Mouse (Mus musculus): ENCODE results near the gene Apba1. TPM values are rescaled to one million over a fixed set of nuclear protein-coding genes. Genes with fewer than 3 reads are reported as not detected.

Gene Apba1
- polyA plus RNA-seq, 1 experiment, result 82.0 TPM

DNA sequence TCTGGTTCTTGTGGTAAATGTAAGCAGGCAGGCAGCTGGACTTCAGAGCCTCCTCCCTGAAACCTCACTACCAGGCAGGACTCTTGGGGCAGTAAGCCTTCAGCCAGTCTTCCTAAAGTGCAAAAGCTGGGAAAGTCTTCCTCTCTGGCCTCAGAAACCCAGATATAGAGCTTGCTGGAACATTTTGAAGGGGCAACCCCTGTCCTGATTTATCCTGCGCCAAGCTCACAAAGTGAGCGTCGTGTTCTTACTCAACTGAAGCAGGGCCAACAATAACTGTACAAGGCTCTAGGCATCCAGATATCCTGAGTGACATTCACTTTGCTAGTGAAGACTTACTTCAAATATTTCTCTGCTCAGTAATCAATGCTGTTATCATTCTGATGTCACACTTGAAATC, 211.7 kb downstream of the Apba1 start:
- no peak overlapping the region for H3K4me3 ChIP-seq (ENCODE audit: insufficient read depth, low read length)
- peaks cover 10% of the 10 kb centered on the region for H3K4me1 ChIP-seq (ENCODE audit: control insufficient read depth, insufficient read depth, low read length)
- no peak overlapping the region for H3K27ac ChIP-seq (ENCODE audit: insufficient read depth, low read length)
- TF ChIP-seq POLR2A (IDR thresholded peaks at IDR 0.05; ENCODE audit: extremely low read depth, insufficient read depth, low read length) (no peak), CTCF (IDR thresholded peaks at IDR 0.05; ENCODE audit: extremely low read depth, insufficient read depth, low read length) (no peak)

- Histone ChIP-seq H3K4me1 (ENCODE audit: control insufficient read depth, insufficient read depth, low read length) (peaks cover 10% of the 10 kb centered on the region), H3K4me3 (ENCODE audit: insufficient read depth, low read length) (no peak overlapping the region), H3K27ac (ENCODE audit: insufficient read depth, low read length) (no peak overlapping the region)
- no peak for TF ChIP-seq CTCF (IDR thresholded peaks at IDR 0.05; ENCODE audit: extremely low read depth, insufficient read depth, low read length)
- TF ChIP-seq POLR2A (IDR thresholded peaks at IDR 0.05; ENCODE audit: extremely low read depth, insufficient read depth, low read length), result no peak
Observed at GRCm38 (mm10) chr19:23971391-23971790, 212.7 kb downstream of the Apba1 start.

DNA sequence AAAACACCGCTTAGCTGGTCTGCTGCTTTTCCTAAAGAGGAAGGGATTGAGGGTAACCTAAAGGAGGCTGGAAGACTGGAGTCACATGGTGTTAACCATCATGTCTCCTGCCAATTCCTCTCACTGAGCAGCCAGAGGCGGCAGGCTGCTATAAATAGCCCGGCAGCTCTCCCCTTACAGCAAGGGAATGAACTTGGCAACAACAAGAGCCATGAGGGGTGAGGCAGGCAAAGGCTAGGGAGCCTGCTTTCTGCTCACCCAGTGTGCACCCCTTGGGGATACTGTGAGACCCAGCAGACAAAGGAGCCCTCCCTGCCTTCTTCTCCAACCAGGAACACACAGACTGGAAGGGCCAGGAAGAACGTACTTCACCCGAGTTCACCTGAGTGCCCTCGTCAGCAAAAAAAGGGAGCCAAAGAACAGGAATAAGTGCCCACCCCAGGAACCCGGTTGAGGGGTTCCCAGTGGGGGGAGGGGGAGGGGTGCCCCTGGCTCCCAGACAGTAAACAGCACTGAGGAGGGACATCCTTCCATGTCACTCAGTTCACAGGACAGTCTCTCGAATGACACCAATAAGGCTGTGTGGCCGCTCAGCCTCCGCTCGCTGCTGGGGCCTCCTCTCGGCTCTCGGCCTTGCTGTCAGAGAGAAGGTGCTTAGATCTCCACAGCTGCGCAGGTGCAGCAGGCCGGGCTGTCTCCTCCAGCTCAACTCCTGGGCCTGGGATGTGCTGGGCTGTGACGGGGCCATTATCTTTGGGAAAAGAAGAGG, 214.4 kb downstream of the Apba1 start:
- no peak overlapping the region for H3K4me3 ChIP-seq (ENCODE audit: insufficient read depth, low read length)
- H3K4me1 ChIP-seq (ENCODE audit: control insufficient read depth, insufficient read depth, low read length), result peaks cover 5% of the 10 kb centered on the region
- no peak overlapping the region for H3K27ac ChIP-seq (ENCODE audit: insufficient read depth, low read length)
- TF ChIP-seq POLR2A (IDR thresholded peaks at IDR 0.05; ENCODE audit: extremely low read depth, insufficient read depth, low read length) (no peak), CTCF (IDR thresholded peaks at IDR 0.05; ENCODE audit: extremely low read depth, insufficient read depth, low read length) (no peak)

DNA sequence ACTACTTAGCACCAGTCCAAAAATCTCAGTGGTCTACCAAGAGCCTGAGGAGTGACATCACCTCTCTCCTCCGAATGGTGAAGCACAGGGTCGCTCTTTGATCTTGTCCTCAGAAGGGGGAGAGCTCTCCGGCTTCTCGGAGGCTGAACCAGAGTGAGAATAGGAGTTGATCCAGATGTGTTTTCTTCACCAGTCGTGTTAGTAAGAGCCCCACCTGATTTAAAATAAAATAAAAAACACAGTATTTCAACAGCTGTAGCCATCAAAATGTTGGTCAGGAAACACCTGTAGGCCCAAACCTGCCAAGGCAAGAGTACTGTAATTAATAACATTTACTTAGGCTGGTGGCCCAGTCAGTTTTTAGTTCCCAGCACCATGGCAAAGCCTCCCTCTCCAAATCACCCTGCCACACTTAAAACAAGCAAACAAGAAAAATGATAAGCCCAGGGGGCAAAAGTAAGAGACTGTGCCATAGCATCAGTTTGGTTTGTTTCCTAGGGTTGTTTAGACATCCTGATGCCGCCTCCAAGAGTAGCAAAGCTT, 219.3 kb downstream of the Apba1 start:
- no peak overlapping the region for H3K4me3 ChIP-seq (ENCODE audit: insufficient read depth, low read length)
- no peak overlapping the region for H3K27ac ChIP-seq (ENCODE audit: insufficient read depth, low read length)
- peaks cover 2% of the 10 kb centered on the region for H3K4me1 ChIP-seq (ENCODE audit: control insufficient read depth, insufficient read depth, low read length)
- TF ChIP-seq POLR2A (IDR thresholded peaks at IDR 0.05; ENCODE audit: extremely low read depth, insufficient read depth, low read length) (no peak), CTCF (IDR thresholded peaks at IDR 0.05; ENCODE audit: extremely low read depth, insufficient read depth, low read length) (no peak)

- H3K27ac ChIP-seq (ENCODE audit: insufficient read depth, low read length), result no peak overlapping the region
- H3K4me1 ChIP-seq (ENCODE audit: control insufficient read depth, insufficient read depth, low read length), result no peaks in the 10 kb centered on the region
- TF ChIP-seq POLR2A (IDR thresholded peaks at IDR 0.05; ENCODE audit: extremely low read depth, insufficient read depth, low read length) (no peak), CTCF (IDR thresholded peaks at IDR 0.05; ENCODE audit: extremely low read depth, insufficient read depth, low read length) (no peak)
- H3K4me3 ChIP-seq (ENCODE audit: insufficient read depth, low read length), result no peak overlapping the region
Observed at GRCm38 (mm10) chr19:23980598-23980997, 221.9 kb downstream of the Apba1 start.

DNA sequence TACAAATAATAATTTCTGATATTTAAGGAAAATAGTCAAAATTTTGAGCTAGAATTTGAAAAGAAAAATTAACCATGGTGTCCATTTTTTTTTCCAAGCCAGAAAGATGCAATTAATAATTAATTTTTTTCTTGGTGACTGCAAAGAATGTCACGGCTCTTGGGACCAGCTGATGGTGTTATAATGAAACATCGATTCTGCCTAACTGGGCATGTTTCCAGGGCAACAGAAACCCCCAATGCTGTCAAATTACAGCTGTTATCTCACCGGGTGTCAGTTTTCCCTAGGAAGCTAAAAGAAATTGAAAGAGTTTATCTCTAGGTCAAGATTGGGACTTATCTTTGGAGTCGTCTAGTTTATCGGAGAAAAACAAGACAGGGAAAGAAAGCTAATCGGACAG, 225.5 kb downstream of the Apba1 start:
- TF ChIP-seq CTCF (IDR thresholded peaks at IDR 0.05; ENCODE audit: extremely low read depth, insufficient read depth, low read length) (no peak), POLR2A (IDR thresholded peaks at IDR 0.05; ENCODE audit: extremely low read depth, insufficient read depth, low read length) (no peak)
- Histone ChIP-seq H3K27ac (ENCODE audit: insufficient read depth, low read length) (no peak overlapping the region), H3K4me1 (ENCODE audit: control insufficient read depth, insufficient read depth, low read length) (no peaks in the 10 kb centered on the region), H3K4me3 (ENCODE audit: insufficient read depth, low read length) (no peak overlapping the region)

GRCm38 (mm10) chr19:23987291-23987690, 228.6 kb downstream of the Apba1 start:
- Histone ChIP-seq H3K27ac (ENCODE audit: insufficient read depth, low read length) (no peak overlapping the region), H3K4me3 (ENCODE audit: insufficient read depth, low read length) (no peak overlapping the region), H3K4me1 (ENCODE audit: control insufficient read depth, insufficient read depth, low read length) (no peaks in the 10 kb centered on the region)
- TF ChIP-seq CTCF (IDR thresholded peaks at IDR 0.05; ENCODE audit: extremely low read depth, insufficient read depth, low read length), result no peak
- TF ChIP-seq POLR2A (IDR thresholded peaks at IDR 0.05; ENCODE audit: extremely low read depth, insufficient read depth, low read length), result no peak

DNA sequence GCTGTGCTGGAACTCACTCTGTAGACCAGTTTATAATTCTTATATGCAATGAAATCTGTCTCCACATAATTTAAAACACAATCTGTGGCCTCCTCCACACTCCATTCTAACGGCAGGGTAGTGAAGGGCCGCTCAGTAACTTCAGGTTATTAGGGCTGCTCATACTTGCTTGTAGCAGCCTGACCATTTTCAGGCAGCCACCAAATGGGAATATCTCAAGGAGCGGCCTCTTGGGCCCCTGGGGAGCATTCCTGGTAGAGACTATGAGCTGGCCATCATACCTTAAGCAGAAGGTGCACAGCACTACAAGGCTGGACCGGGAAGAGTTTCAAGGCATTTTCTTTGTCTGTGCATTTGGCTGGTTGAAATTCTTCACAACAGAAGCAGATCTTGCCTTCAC, 229.5 kb downstream of the Apba1 start:
- H3K4me1 ChIP-seq (ENCODE audit: control insufficient read depth, insufficient read depth, low read length), result no peaks in the 10 kb centered on the region
- H3K4me3 ChIP-seq (ENCODE audit: insufficient read depth, low read length), result no peak overlapping the region
- no peak for TF ChIP-seq CTCF (IDR thresholded peaks at IDR 0.05; ENCODE audit: extremely low read depth, insufficient read depth, low read length)
- no peak for TF ChIP-seq POLR2A (IDR thresholded peaks at IDR 0.05; ENCODE audit: extremely low read depth, insufficient read depth, low read length)
- H3K27ac ChIP-seq (ENCODE audit: insufficient read depth, low read length), result no peak overlapping the region

- Histone ChIP-seq H3K4me1 (ENCODE audit: control insufficient read depth, insufficient read depth, low read length) (no peaks in the 10 kb centered on the region), H3K27ac (ENCODE audit: insufficient read depth, low read length) (no peak overlapping the region), H3K4me3 (ENCODE audit: insufficient read depth, low read length) (no peak overlapping the region)
- TF ChIP-seq CTCF (IDR thresholded peaks at IDR 0.05; ENCODE audit: extremely low read depth, insufficient read depth, low read length), result no peak
- no peak for TF ChIP-seq POLR2A (IDR thresholded peaks at IDR 0.05; ENCODE audit: extremely low read depth, insufficient read depth, low read length)
Observed at GRCm38 (mm10) chr19:23995766-23996399, 237.2 kb downstream of the Apba1 start.

Other genes with a start within 250 kb of the Apba1 start
- gene 1700028P14Rik, start 106.1 kb upstream of the Apba1 start, polyA plus RNA-seq (2012; rRNA removed), result 1.3 and 1.5 TPM in 2 replicates
- 8.0 and 8.3 TPM in 2 replicates for gene Ptar1, start 71.5 kb upstream of the Apba1 start, polyA plus RNA-seq (2012; rRNA removed)

All from cortical plate, adult 2 months (tissue).